Mouse (Mus musculus) thymus, adult 2 months (tissue): ENCODE data around the gene Dysf.

Source experiments
- CTCF ChIP-seq: fragments of 200-500 bp; IDR thresholded peaks from 2 replicates; pipeline ENCODE4 v1.5.1; 2012; ENCODE audit warnings: mild to moderate bottlenecking, control low read depth, low read length, moderate library complexity, borderline replicate concordance; ENCODE audit not compliant: control insufficient read depth, poor library complexity, insufficient read depth; ENCODE audit errors: extremely low read depth
- POLR2A ChIP-seq: fragments of 200-500 bp; IDR thresholded peaks from 2 replicates; pipeline ENCODE4 v1.6.1; 2012; ENCODE audit warnings: mild to moderate bottlenecking, low read length, control low read depth, moderate library complexity; ENCODE audit not compliant: control insufficient read depth, poor library complexity, insufficient read depth; ENCODE audit errors: extremely low read depth

GRCm38 (mm10) chr6:84111106-84111505 is 102.7 kb downstream of the Dysf start:
- TF ChIP-seq CTCF (no peak), POLR2A (no peak)
